In the genomic region with DNA sequence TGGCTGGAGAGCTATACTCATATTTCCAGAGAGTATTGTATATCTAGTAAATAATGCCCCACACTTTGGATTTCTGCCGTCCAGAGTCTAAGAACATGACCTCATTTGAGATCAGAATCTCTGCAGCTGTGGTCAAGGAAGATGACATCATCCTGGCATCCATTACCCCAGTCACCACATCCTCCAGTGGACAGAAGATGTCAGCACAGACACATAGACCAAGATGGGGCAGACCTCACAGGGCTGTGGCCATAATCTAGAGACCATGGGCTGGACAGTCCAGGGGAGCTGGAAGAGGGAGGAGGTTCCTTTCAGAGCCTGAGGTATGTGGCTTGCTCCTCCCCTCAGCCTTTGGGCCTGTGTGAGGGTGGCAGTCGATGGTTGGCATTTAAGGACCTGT, we compare ENCODE assay signal across 24 mouse cellular contexts.
A peak's percentile ranks its signal among the peaks of the same experiment; 100 is the strongest.
DNase-seq lines count a peak whose midpoint lies in the region; ATAC-seq and TF ChIP-seq lines count a peak whose summit lies in the region.
"Had no signal": no experiment of that assay in that cellular context is flagged by ENCODE, and none has a peak within 500 bp of the region (broad histone marks: within the 10 kb centered on the region; RNA-seq: fewer than 3 reads in every experiment).

No protein-coding gene starts in this region.

- no peak overlapping the region for H3K27ac ChIP-seq in heart, embryonic 12.5 days (ENCODE audit: poor library complexity, severe bottlenecking)
- no peak overlapping the region for H3K27ac ChIP-seq in lung, postnatal 0 days (ENCODE audit: low read length)
- H3K27ac ChIP-seq: forebrain, embryonic 10.5 days; heart, embryonic 13.5 days; limb, embryonic 12.5 days; liver, embryonic 12.5 days; midbrain, embryonic 12.5 days; neural tube, embryonic 15.5 days had no signal

- intact Hi-C loops in heart, postnatal 36 days (cut with DNase I): loop anchor here (5.0 kb wide), 1 partner anchor 52 kb away; no protein-coding TSS in a partner anchor

- no peaks in the 10 kb centered on the region for H3K36me3 ChIP-seq in heart, embryonic 12.5 days
- H3K36me3 ChIP-seq in lung, postnatal 0 days (ENCODE audit: insufficient read depth, low read length): no peaks in the 10 kb centered on the region
- H3K36me3 ChIP-seq: forebrain, embryonic 10.5 days; heart, embryonic 13.5 days; limb, embryonic 12.5 days; liver, embryonic 12.5 days; midbrain, embryonic 12.5 days; neural tube, embryonic 15.5 days had no signal

- peaks cover 12% of the 10 kb centered on the region for H3K4me1 ChIP-seq in heart, embryonic 12.5 days (replicated peaks)
- no peaks in the 10 kb centered on the region for H3K4me1 ChIP-seq in lung, postnatal 0 days (ENCODE audit: insufficient read depth, low read depth, low read length)

- no peak overlapping the region for H3K4me2 ChIP-seq in heart, embryonic 12.5 days
- no peak overlapping the region for H3K4me2 ChIP-seq in lung, postnatal 0 days (replicated peaks; ENCODE audit: low read depth, low read length)
- H3K4me2 ChIP-seq: heart, embryonic 13.5 days; limb, embryonic 12.5 days; liver, embryonic 12.5 days; midbrain, embryonic 12.5 days; neural tube, embryonic 15.5 days had no signal

- WGBS in heart, embryonic 12.5 days: 49% methylated on average over 2 of the region's 2 CpGs
- WGBS in lung, postnatal 0 days: 29% methylated on average over 2 of the region's 2 CpGs

- DNase-seq in heart, postnatal 36 days: no peak
- DNase-seq in lung, postnatal 0 days (ENCODE audit: low spot score): peak; percentile 32
- no peak for DNase-seq in lung, postnatal 36 days
- peak; percentile 18 for DNase-seq in adipocyte (ENCODE audit: low spot score)
- DNase-seq in thymus, postnatal 14 days: no peak
- no peak for DNase-seq in thymus, postnatal 10 days (ENCODE audit: low spot score in 2 of 2)
- DNase-seq: adrenal gland, postnatal 25 days; cerebellum, adult 2 months; cerebellum, postnatal 36 days; forebrain, postnatal 0 days; kidney, adult 18-20 months; kidney, postnatal 36 days; lung, adult 2 months; right cerebral cortex, postnatal 4 days; thymus, postnatal 36 days had no signal

- no peak overlapping the region for H3K9ac ChIP-seq in heart, embryonic 12.5 days
- H3K9ac ChIP-seq in lung, postnatal 0 days (replicated peaks; ENCODE audit: low read depth): no peak overlapping the region
- H3K9ac ChIP-seq: forebrain, postnatal 0 days; heart, embryonic 13.5 days; limb, embryonic 12.5 days; liver, embryonic 12.5 days; midbrain, embryonic 12.5 days; neural tube, embryonic 15.5 days had no signal

- H3K27me3 ChIP-seq in heart, embryonic 12.5 days (replicated peaks): no peaks in the 10 kb centered on the region
- no peaks in the 10 kb centered on the region for H3K27me3 ChIP-seq in lung, postnatal 0 days (replicated peaks; ENCODE audit: insufficient read depth, low read length)
- H3K27me3 ChIP-seq: heart, embryonic 13.5 days; limb, embryonic 12.5 days; liver, embryonic 12.5 days; midbrain, embryonic 12.5 days; neural tube, embryonic 15.5 days had no signal

- peak; percentile 36 for TF ChIP-seq CTCF in lung, postnatal 0 days (IDR thresholded peaks at IDR 0.05)

- no peaks in the 10 kb centered on the region for H3K9me3 ChIP-seq in heart, embryonic 12.5 days (replicated peaks)
- H3K9me3 ChIP-seq in lung, postnatal 0 days (ENCODE audit: low read length): no peaks in the 10 kb centered on the region
- H3K9me3 ChIP-seq: forebrain, embryonic 10.5 days; heart, embryonic 13.5 days; limb, embryonic 12.5 days; liver, embryonic 12.5 days; midbrain, embryonic 12.5 days; neural tube, embryonic 15.5 days had no signal

- no peak for TF ChIP-seq EP300 in lung, postnatal 0 days (IDR thresholded peaks at IDR 0.05)

- no peak overlapping the region for H3K4me3 ChIP-seq in heart, embryonic 12.5 days
- H3K4me3 ChIP-seq in lung, postnatal 0 days (ENCODE audit: low read depth, low read length): no peak overlapping the region
- H3K4me3 ChIP-seq: forebrain, embryonic 10.5 days; heart, embryonic 13.5 days; limb, embryonic 12.5 days; liver, embryonic 12.5 days; midbrain, embryonic 12.5 days; neural tube, embryonic 15.5 days had no signal

- ATAC-seq in heart, embryonic 12.5 days (ENCODE audit: insufficient number of reproducible peaks, low FRiP score): peak; percentile 56; the same call in 1 of the 2 replicates
- ATAC-seq in lung, postnatal 0 days: peak; percentile 53
- no peak for ATAC-seq in cerebellum, adult (ENCODE audit: insufficient number of reproducible peaks, low FRiP score, low TSS enrichment)
- ATAC-seq: forebrain, postnatal 0 days; hindbrain, embryonic 16.5 days; liver, embryonic 12.5 days had no signal

Comparison
In these comparisons a context has a peak if more than half of its experiments do, and no peak if none do; other contexts are left out.
1. DNase-seq: peak in lung, postnatal 0 days (single experiment) and adipocyte (single experiment); none in heart, postnatal 36 days (0 of 2), lung, postnatal 36 days (single experiment), thymus, postnatal 14 days (single experiment) and thymus, postnatal 10 days (0 of 2).